In genomic region chrX:160905913-160906312, GRCm38 (mm10) we compare ENCODE assay signal across 29 mouse cellular contexts. TPM values are rescaled to one million over a fixed set of nuclear protein-coding genes. Genes with fewer than 3 reads are reported as not detected.
"Had no signal": no experiment of that assay in that cellular context is flagged by ENCODE, and none has a peak within 500 bp of the region (broad histone marks: within the 10 kb centered on the region; RNA-seq: fewer than 3 reads in every experiment).

No protein-coding gene starts in this region.

- H3K36me3 ChIP-seq: heart, embryonic 13.5 days; heart, embryonic 15.5 days; hindbrain, embryonic 13.5 days; hindbrain, embryonic 15.5 days; kidney, embryonic 15.5 days; limb, embryonic 13.5 days; limb, embryonic 15.5 days had no signal

- H3K27me3 ChIP-seq: heart, embryonic 15.5 days had no signal

- H3K27ac ChIP-seq: heart, adult 2 months; heart, embryonic 13.5 days; heart, embryonic 15.5 days; hindbrain, embryonic 13.5 days; hindbrain, embryonic 15.5 days; hindbrain, postnatal 0 days; kidney, embryonic 15.5 days; kidney, postnatal 0 days; limb, embryonic 13.5 days; limb, embryonic 15.5 days had no signal

- H3K4me1 ChIP-seq: heart, embryonic 15.5 days; hindbrain, embryonic 13.5 days; hindbrain, embryonic 15.5 days; kidney, embryonic 15.5 days; limb, embryonic 13.5 days; limb, embryonic 15.5 days had no signal

- DNase-seq: gastrocnemius, postnatal 14 days; gastrocnemius, postnatal 36 days; heart, adult 11 months; heart, adult 2 months; heart, postnatal 14 days; heart, postnatal 36 days; kidney, adult 11 months; kidney, adult 2 months; kidney, adult 9 months; kidney, postnatal 14 days; kidney, postnatal 36 days; layer of hippocampus, adult 9-11 months; layer of hippocampus, postnatal 36 days; left cerebral cortex, postnatal 4 days had no signal

- H3K4me2 ChIP-seq: heart, embryonic 11.5 days; heart, embryonic 13.5 days; heart, embryonic 15.5 days; hindbrain, embryonic 13.5 days; hindbrain, embryonic 15.5 days; kidney, embryonic 15.5 days; limb, embryonic 13.5 days; limb, embryonic 15.5 days had no signal

- H3K9me3 ChIP-seq: heart, embryonic 13.5 days; heart, embryonic 15.5 days; hindbrain, embryonic 13.5 days; hindbrain, embryonic 15.5 days; kidney, embryonic 15.5 days; limb, embryonic 13.5 days; limb, embryonic 15.5 days had no signal

- ATAC-seq: hindbrain, postnatal 0 days; intestine, embryonic 16.5 days had no signal

- H3K4me3 ChIP-seq: heart, adult 2 months; heart, embryonic 13.5 days; heart, embryonic 15.5 days; hindbrain, embryonic 13.5 days; hindbrain, embryonic 15.5 days; kidney, embryonic 15.5 days; limb, embryonic 13.5 days; limb, embryonic 15.5 days had no signal

- H3K9ac ChIP-seq: heart, embryonic 13.5 days; heart, embryonic 15.5 days; hindbrain, embryonic 13.5 days; hindbrain, embryonic 15.5 days; kidney, embryonic 15.5 days; limb, embryonic 13.5 days; limb, embryonic 15.5 days had no signal

RNA-seq across cellular contexts. Expression of gene Gja6, which starts 0.9 kb away (rescaled TPM):
- total RNA-seq: gastrocnemius, adult 18-20 months; gastrocnemius, adult 8-10 months; gastrocnemius, postnatal 36 days; hematopoietic stem cell, adult 5-6 weeks had no signal
- polyA plus RNA-seq: heart, adult 2 months; heart, embryonic 15.5 days; hindbrain, embryonic 15.5 days; kidney, embryonic 15.5 days; large intestine, adult 2 months had no signal
